Mouse (Mus musculus) small intestine, adult 2 months (tissue): ENCODE data around the gene Tnni3k.

Experiments used
- CTCF ChIP-seq: fragments of 200-500 bp; IDR thresholded peaks from 2 replicates; pipeline ENCODE4 v1.5.1; 2012; ENCODE audit warnings: low read depth, mild to moderate bottlenecking, control low read depth, inconsistent platforms, low read length, moderate library complexity, mixed read lengths; ENCODE audit not compliant: insufficient replicate concordance, insufficient read length; ENCODE audit errors: extremely low read depth
- POLR2A ChIP-seq: fragments of 200-500 bp; IDR thresholded peaks from 2 replicates; pipeline ENCODE4 v1.6.1; 2012; ENCODE audit warnings: low read depth, mild to moderate bottlenecking, control low read depth, inconsistent platforms, low read length, moderate library complexity

- TF ChIP-seq CTCF (no peak), POLR2A (no peak)
Observed at GRCm38 (mm10) chr3:154754505-154754904, 300.7 kb downstream of the Tnni3k start.
